Mouse (Mus musculus): ENCODE measurements at regions not wholly inside any gene's neighbourhood (a gene's known extent, or its start where the extent isn't known, plus 50 kb on each side); places are given as distances from the start of the nearest gene placed in this dataset.

DNA sequence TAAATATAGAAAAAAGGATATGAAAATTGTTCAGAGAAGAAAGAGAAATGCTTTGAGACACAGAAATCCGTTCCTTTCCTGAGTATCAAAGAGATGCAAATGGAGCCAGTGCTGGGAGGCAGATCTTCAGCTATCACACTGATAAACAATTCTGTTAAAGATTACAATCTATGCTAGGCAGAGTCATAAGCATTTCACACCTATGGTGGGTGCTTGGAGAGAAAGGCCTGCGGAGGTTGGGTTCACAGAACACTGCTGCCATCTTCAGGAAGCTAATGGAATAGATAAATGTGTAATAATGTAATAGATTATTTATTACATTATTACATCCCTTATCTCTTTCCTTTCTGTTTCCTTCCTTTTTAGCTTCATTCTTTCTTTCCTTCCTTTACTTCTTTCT, 73.1 kb upstream of the Pbdc1 start:
- H3K79me2 ChIP-seq (ENCODE audit: control insufficient read depth, insufficient read depth, low read length), result no peaks in the 10 kb centered on the region
- H3K27me3 ChIP-seq (ENCODE audit: control insufficient read depth, insufficient read depth, low read length), result no peaks in the 10 kb centered on the region
- 42% methylated on average over 2 of the region's 2 CpGs for WGBS
- peak; percentile 1 for DNase-seq (ENCODE audit: extremely low read depth, low read depth, low spot score)
- TF ChIP-seq CTCF (IDR thresholded peaks at IDR 0.05; ENCODE audit: low read depth, low read length), result peak; percentile 33; the same call in 1 of the 2 replicates
- no peak for TF ChIP-seq POLR2A (IDR thresholded peaks at IDR 0.05; ENCODE audit: extremely low read depth, insufficient read depth, low read length)
- no peak overlapping the region for H3K27ac ChIP-seq (replicated peaks; ENCODE audit: insufficient read depth, low read depth, low read length)
- H3K36me3 ChIP-seq (ENCODE audit: control insufficient read depth, insufficient read depth, low read length), result no peaks in the 10 kb centered on the region
- no peak overlapping the region for H3K9ac ChIP-seq (ENCODE audit: low read depth, low read length)
- no peaks in the 10 kb centered on the region for H3K4me1 ChIP-seq (ENCODE audit: control insufficient read depth, insufficient read depth, low read length)
- no peak overlapping the region for H3K4me3 ChIP-seq (ENCODE audit: insufficient read depth, low read depth, low read length)

All from liver, adult 2 months (tissue).